Mouse (Mus musculus) brain, embryonic 14.5 days (tissue): ENCODE results near the gene Eef1akmt2.

ENCODE experiments used
- CTCF ChIP-seq: fragments of 200-500 bp; IDR thresholded peaks from 2 replicates; pipeline ENCODE4 v1.5.1; 2012; ENCODE audit warnings: inconsistent platforms, mild to moderate bottlenecking, moderate library complexity, borderline replicate concordance; ENCODE audit not compliant: insufficient read depth, insufficient read length; ENCODE audit errors: extremely low read depth
- POLR2A ChIP-seq: fragments of 200-500 bp; IDR thresholded peaks from 2 replicates; pipeline ENCODE4 v1.6.1; 2012; ENCODE audit warnings: mild to moderate bottlenecking, inconsistent platforms, borderline replicate concordance; ENCODE audit not compliant: poor library complexity, insufficient read depth, insufficient read length, severe bottlenecking; ENCODE audit errors: extremely low read depth

DNA sequence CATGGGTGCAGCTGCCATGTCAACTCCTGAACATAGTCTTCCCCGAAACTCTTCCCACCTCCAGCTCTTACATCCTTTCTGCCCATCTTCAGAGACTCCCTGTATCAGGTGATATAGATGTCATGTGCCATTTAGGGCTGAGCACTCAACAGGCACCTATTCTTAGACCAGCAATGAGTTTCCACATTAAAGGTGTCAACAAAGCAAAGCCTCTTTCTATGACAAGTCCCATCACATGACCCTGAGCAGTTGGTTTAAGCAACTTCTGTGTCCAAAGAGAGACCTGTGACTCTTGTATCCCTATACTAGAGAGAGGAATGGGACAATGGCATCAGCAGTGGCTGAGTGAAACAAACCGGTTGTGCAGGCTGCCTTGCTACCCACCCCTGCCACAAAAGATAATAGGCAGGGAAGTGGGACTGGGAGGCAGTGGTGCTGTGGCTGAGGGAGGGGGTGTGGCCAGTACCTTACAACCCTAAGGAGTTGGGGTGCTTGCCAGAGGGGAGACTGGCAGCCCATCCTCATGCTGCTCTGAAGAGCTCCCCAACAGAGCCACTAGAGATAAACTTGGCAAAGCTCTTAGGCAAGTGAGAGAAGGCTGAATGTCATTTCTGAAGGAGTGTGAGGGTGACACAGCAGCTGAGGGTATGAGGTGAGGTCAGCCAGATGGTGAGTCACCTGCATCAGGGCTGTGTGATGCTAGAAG is 48.5 kb upstream of the Eef1akmt2 start:
- TF ChIP-seq CTCF (no peak), POLR2A (no peak)
